Mouse (Mus musculus): ENCODE data around the gene Slc29a3.

Gene Slc29a3

GRCm38 (mm10) chr10:60685764-60686640, 66.6 kb downstream of the Slc29a3 start:
- ATAC-seq (ENCODE audit: insufficient number of reproducible peaks, low FRiP score, low TSS enrichment), result no peak

GRCm38 (mm10) chr10:60678926-60679325, 73.7 kb downstream of the Slc29a3 start:
- no peak for ATAC-seq (ENCODE audit: insufficient number of reproducible peaks, low FRiP score, low TSS enrichment)

GRCm38 (mm10) chr10:60677319-60677718, 75.3 kb downstream of the Slc29a3 start:
- no peak for ATAC-seq (ENCODE audit: insufficient number of reproducible peaks, low FRiP score, low TSS enrichment)

GRCm38 (mm10) chr10:60670166-60670565, 82.4 kb downstream of the Slc29a3 start:
- no peak for ATAC-seq (ENCODE audit: insufficient number of reproducible peaks, low FRiP score, low TSS enrichment)

GRCm38 (mm10) chr10:60668591-60668990, 84.0 kb downstream of the Slc29a3 start:
- ATAC-seq (ENCODE audit: insufficient number of reproducible peaks, low FRiP score, low TSS enrichment), result no peak
